Mouse (Mus musculus): ENCODE measurements around the gene Gfpt1. TPM values are rescaled to one million over a fixed set of nuclear protein-coding genes. Genes with fewer than 3 reads are reported as not detected.

The Gfpt1 gene
- total and polyA plus RNA-seq, 2 experiments = 6.3 to 8.6 TPM

- Histone ChIP-seq H3K27ac (replicated peaks; ENCODE audit: insufficient read depth, low read depth, low read length) (no peak overlapping the region), H3K79me2 (ENCODE audit: control insufficient read depth, insufficient read depth, low read length) (no peaks in the 10 kb centered on the region), H3K36me3 (ENCODE audit: control insufficient read depth, insufficient read depth, low read length) (no peaks in the 10 kb centered on the region), H3K4me1 (ENCODE audit: control insufficient read depth, insufficient read depth, low read length) (peaks cover 9% of the 10 kb centered on the region), H3K4me3 (ENCODE audit: insufficient read depth, low read depth, low read length) (no peak overlapping the region), H3K9ac (ENCODE audit: low read depth, low read length) (no peak overlapping the region), H3K27me3 (ENCODE audit: control insufficient read depth, insufficient read depth, low read length) (no peaks in the 10 kb centered on the region)
- TF ChIP-seq POLR2A (IDR thresholded peaks at IDR 0.05; ENCODE audit: extremely low read depth, insufficient read depth, low read length) = no peak
- TF ChIP-seq CTCF (IDR thresholded peaks at IDR 0.05; ENCODE audit: low read depth, low read length) = peak; percentile 58; the same call in 1 of the 2 replicates
- peak; percentile 69 for DNase-seq (ENCODE audit: extremely low read depth, low read depth, low spot score)
- 54% methylated on average over 8 of the region's 8 CpGs for WGBS
These were observed 40.1 kb upstream of the Gfpt1 start for GRCm38 (mm10) chr6:87002521-87003055.

DNA sequence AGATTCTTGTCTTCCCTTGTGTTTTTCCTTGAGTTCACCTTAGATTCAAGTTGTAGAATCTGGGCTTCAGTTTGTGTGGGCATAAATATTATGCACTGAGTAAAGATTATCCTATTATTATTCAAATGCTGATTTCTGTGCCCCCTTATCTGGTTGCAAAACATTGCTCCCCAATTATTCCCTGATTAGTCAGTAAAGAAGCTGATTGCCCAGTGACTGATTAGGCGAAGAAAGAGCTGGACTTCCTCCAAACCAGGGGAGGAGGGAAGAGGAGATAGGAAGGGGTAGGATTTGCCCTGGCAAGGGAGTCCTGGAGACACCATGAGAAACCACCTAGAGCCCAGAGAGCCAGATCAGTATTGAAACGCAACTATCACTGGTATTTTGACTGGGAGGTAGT is 38.5 kb upstream of the Gfpt1 start:
- H3K36me3 ChIP-seq (ENCODE audit: control insufficient read depth, insufficient read depth, low read length) = no peaks in the 10 kb centered on the region
- no peak overlapping the region for H3K9ac ChIP-seq (ENCODE audit: low read depth, low read length)
- no peak for DNase-seq (ENCODE audit: extremely low read depth, low read depth, low spot score)
- H3K79me2 ChIP-seq (ENCODE audit: control insufficient read depth, insufficient read depth, low read length) = no peaks in the 10 kb centered on the region
- WGBS = 84% methylated on average over 2 of the region's 2 CpGs
- H3K4me3 ChIP-seq (ENCODE audit: insufficient read depth, low read depth, low read length) = no peak overlapping the region
- H3K27me3 ChIP-seq (ENCODE audit: control insufficient read depth, insufficient read depth, low read length) = no peaks in the 10 kb centered on the region
- TF ChIP-seq CTCF (IDR thresholded peaks at IDR 0.05; ENCODE audit: low read depth, low read length) = no peak
- TF ChIP-seq POLR2A (IDR thresholded peaks at IDR 0.05; ENCODE audit: extremely low read depth, insufficient read depth, low read length) = no peak
- H3K4me1 ChIP-seq (ENCODE audit: control insufficient read depth, insufficient read depth, low read length) = peaks cover 9% of the 10 kb centered on the region
- no peak overlapping the region for H3K27ac ChIP-seq (replicated peaks; ENCODE audit: insufficient read depth, low read depth, low read length)

- TF ChIP-seq CTCF (IDR thresholded peaks at IDR 0.05; ENCODE audit: low read depth, low read length) (no peak), POLR2A (IDR thresholded peaks at IDR 0.05; ENCODE audit: extremely low read depth, insufficient read depth, low read length) (no peak)
These were observed 37.1 kb upstream of the Gfpt1 start for GRCm38 (mm10) chr6:87005577-87005976.

GRCm38 (mm10) chr6:87008887-87009286 is 33.8 kb upstream of the Gfpt1 start, which contains the start of gene Nfu1:
Gene Nfu1 (plus strand): TSS chr6:87009236.
- 0 out of 2 replicates have a peak, but pooled peaks cover 2% of the 10 kb centered on the region for H3K36me3 ChIP-seq (ENCODE audit: control insufficient read depth, insufficient read depth, low read length)
- DNase-seq (ENCODE audit: extremely low read depth, low read depth, low spot score) = no peak
- no peaks in the 10 kb centered on the region for H3K27me3 ChIP-seq (ENCODE audit: control insufficient read depth, insufficient read depth, low read length)
- H3K9ac ChIP-seq (ENCODE audit: low read depth, low read length) = peak within 1 kb of the TSS; percentile 98
- peak within 1 kb of the TSS; percentile 93 for H3K27ac ChIP-seq (replicated peaks; ENCODE audit: insufficient read depth, low read depth, low read length)
- H3K4me1 ChIP-seq (ENCODE audit: control insufficient read depth, insufficient read depth, low read length) = peaks cover 6% of the 10 kb centered on the region
- peak within 1 kb of the TSS; percentile 98 for H3K4me3 ChIP-seq (ENCODE audit: insufficient read depth, low read depth, low read length)
- 90% methylated on average over 6 of the region's 6 CpGs for WGBS
- H3K79me2 ChIP-seq (ENCODE audit: control insufficient read depth, insufficient read depth, low read length) = peaks cover 5% of the 10 kb centered on the region; the same call in 1 of the 2 replicates
- TF ChIP-seq CTCF (IDR thresholded peaks at IDR 0.05; ENCODE audit: low read depth, low read length) (no peak), POLR2A (IDR thresholded peaks at IDR 0.05; ENCODE audit: extremely low read depth, insufficient read depth, low read length) (no peak)

More at GRCm38 (mm10) chr6:87005577-87005976, 37.1 kb upstream of the Gfpt1 start:
- no peak for DNase-seq (ENCODE audit: extremely low read depth, low read depth, low spot score)
- peaks cover 13% of the 10 kb centered on the region for H3K4me1 ChIP-seq (ENCODE audit: control insufficient read depth, insufficient read depth, low read length)
- H3K36me3 ChIP-seq (ENCODE audit: control insufficient read depth, insufficient read depth, low read length) = no peaks in the 10 kb centered on the region
- H3K27me3 ChIP-seq (ENCODE audit: control insufficient read depth, insufficient read depth, low read length) = no peaks in the 10 kb centered on the region
- H3K79me2 ChIP-seq (ENCODE audit: control insufficient read depth, insufficient read depth, low read length) = peaks cover 1% of the 10 kb centered on the region; the same call in 1 of the 2 replicates
- no peak overlapping the region for H3K4me3 ChIP-seq (ENCODE audit: insufficient read depth, low read depth, low read length)
- no peak overlapping the region for H3K9ac ChIP-seq (ENCODE audit: low read depth, low read length)
- H3K27ac ChIP-seq (replicated peaks; ENCODE audit: insufficient read depth, low read depth, low read length) = no peak overlapping the region

GRCm38 (mm10) chr6:87009692-87010328 is 32.8 kb upstream of the Gfpt1 start:
- Histone ChIP-seq H3K27me3 (ENCODE audit: control insufficient read depth, insufficient read depth, low read length) (no peaks in the 10 kb centered on the region), H3K79me2 (ENCODE audit: control insufficient read depth, insufficient read depth, low read length) (peaks cover 5% of the 10 kb centered on the region; the same call in 1 of the 2 replicates), H3K9ac (ENCODE audit: low read depth, low read length) (peak overlapping the region; percentile 98), H3K4me3 (ENCODE audit: insufficient read depth, low read depth, low read length) (peak overlapping the region; percentile 98), H3K36me3 (ENCODE audit: control insufficient read depth, insufficient read depth, low read length) (peaks cover 4% of the 10 kb centered on the region; the same call in 1 of the 2 replicates), H3K27ac (replicated peaks; ENCODE audit: insufficient read depth, low read depth, low read length) (peak overlapping the region; percentile 93), H3K4me1 (ENCODE audit: control insufficient read depth, insufficient read depth, low read length) (peaks cover 6% of the 10 kb centered on the region)
- whole genome bisulfite sequencing = under 1% methylated on average over 36 of the region's 36 CpGs
- TF ChIP-seq POLR2A (IDR thresholded peaks at IDR 0.05; ENCODE audit: extremely low read depth, insufficient read depth, low read length) (peak; percentile 87), CTCF (IDR thresholded peaks at IDR 0.05; ENCODE audit: low read depth, low read length) (no peak)
- DNase-seq (ENCODE audit: extremely low read depth, low read depth, low spot score) = peak; percentile 81

GRCm38 (mm10) chr6:87016916-87017315 is 25.7 kb upstream of the Gfpt1 start:
- no peak overlapping the region for H3K27ac ChIP-seq (replicated peaks; ENCODE audit: insufficient read depth, low read depth, low read length)
- TF ChIP-seq POLR2A (IDR thresholded peaks at IDR 0.05; ENCODE audit: extremely low read depth, insufficient read depth, low read length) = no peak
- peak; percentile 63 for TF ChIP-seq CTCF (IDR thresholded peaks at IDR 0.05; ENCODE audit: low read depth, low read length)
- H3K4me3 ChIP-seq (ENCODE audit: insufficient read depth, low read depth, low read length) = no peak overlapping the region
- peak; percentile 49 for DNase-seq (ENCODE audit: extremely low read depth, low read depth, low spot score)
- no peaks in the 10 kb centered on the region for H3K4me1 ChIP-seq (ENCODE audit: control insufficient read depth, insufficient read depth, low read length)
- peaks cover 35% of the 10 kb centered on the region for H3K36me3 ChIP-seq (ENCODE audit: control insufficient read depth, insufficient read depth, low read length)
- no peaks in the 10 kb centered on the region for H3K27me3 ChIP-seq (ENCODE audit: control insufficient read depth, insufficient read depth, low read length)
- peaks cover 2% of the 10 kb centered on the region; the same call in 1 of the 2 replicates for H3K79me2 ChIP-seq (ENCODE audit: control insufficient read depth, insufficient read depth, low read length)
- WGBS = 73% methylated on average over 4 of the region's 4 CpGs
- H3K9ac ChIP-seq (ENCODE audit: low read depth, low read length) = no peak overlapping the region

Data from liver, adult 2 months (tissue).